Mouse (Mus musculus): ENCODE data around the gene Glmn. TPM values are rescaled to one million over a fixed set of nuclear protein-coding genes. Genes with fewer than 3 reads are reported as not detected.

Glmn gene
- total and polyA plus RNA-seq, 2 experiments from 2014 or later = 1.8 to 15.2 TPM

DNA sequence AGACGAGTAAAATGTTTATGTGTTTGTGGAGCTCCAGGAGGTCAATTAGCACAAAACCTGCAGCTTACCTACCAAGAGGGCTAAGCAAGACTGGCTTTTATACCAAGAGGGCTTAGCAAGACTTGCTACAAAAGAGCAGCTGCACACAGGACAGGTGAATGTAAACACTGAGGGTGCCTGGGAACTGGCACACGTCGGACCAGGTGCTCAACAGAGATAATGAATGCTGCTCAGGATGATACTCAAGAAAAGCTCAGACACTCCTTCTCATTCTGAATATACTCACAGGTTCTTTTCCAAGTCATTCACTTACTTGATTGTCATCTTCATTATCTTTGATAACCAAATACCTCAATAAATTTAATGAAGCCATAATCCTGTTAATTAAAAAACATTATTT is 40.7 kb downstream of the Glmn start:
- ATAC-seq (ENCODE audit: insufficient read depth, low read depth) = no peak
- 83% methylated on average over 3 of the region's 3 CpGs for WGBS
- Histone ChIP-seq H3K36me3 (replicated peaks; ENCODE audit: control insufficient read depth, insufficient read depth, low read length) (peaks cover 47% of the 10 kb centered on the region), H3K4me1 (ENCODE audit: control insufficient read depth, insufficient read depth) (no peaks in the 10 kb centered on the region), H3K9ac (replicated peaks; ENCODE audit: low read depth, low read length) (no peak overlapping the region), H3K27ac (ENCODE audit: low read depth) (no peak overlapping the region), H3K27me3 (ENCODE audit: control insufficient read depth, insufficient read depth, low read length) (no peaks in the 10 kb centered on the region), H3K9me3 (replicated peaks; ENCODE audit: control insufficient read depth, low read length) (no peaks in the 10 kb centered on the region), H3K4me3 (ENCODE audit: low read depth, low read length) (no peak overlapping the region), H3K4me2 (ENCODE audit: low read depth, low read length) (no peak overlapping the region)
- TF ChIP-seq CTCF (IDR thresholded peaks at IDR 0.05; ENCODE audit: low read depth) (no peak), EP300 (IDR thresholded peaks at IDR 0.05; ENCODE audit: low read depth) (no peak)
- no peak for DNase-seq (ENCODE audit: low spot score)

- DNase-seq (ENCODE audit: low spot score) = no peak
- Histone ChIP-seq H3K36me3 (replicated peaks; ENCODE audit: control insufficient read depth, insufficient read depth, low read length) (peaks cover 35% of the 10 kb centered on the region), H3K9me3 (replicated peaks; ENCODE audit: control insufficient read depth, low read length) (no peaks in the 10 kb centered on the region), H3K4me1 (ENCODE audit: control insufficient read depth, insufficient read depth) (no peaks in the 10 kb centered on the region), H3K4me3 (ENCODE audit: low read depth, low read length) (no peak overlapping the region), H3K9ac (replicated peaks; ENCODE audit: low read depth, low read length) (no peak overlapping the region), H3K27ac (ENCODE audit: low read depth) (no peak overlapping the region), H3K4me2 (ENCODE audit: low read depth, low read length) (no peak overlapping the region), H3K27me3 (ENCODE audit: control insufficient read depth, insufficient read depth, low read length) (no peaks in the 10 kb centered on the region)
- TF ChIP-seq EP300 (IDR thresholded peaks at IDR 0.05; ENCODE audit: low read depth) = no peak
- TF ChIP-seq CTCF (IDR thresholded peaks at IDR 0.05; ENCODE audit: low read depth) = no peak
- no peak for ATAC-seq (ENCODE audit: insufficient read depth, low read depth)
- 87% methylated on average over 5 of the region's 5 CpGs for WGBS
Observed at GRCm38 (mm10) chr5:107554336-107554735, 43.4 kb downstream of the Glmn start.

DNA sequence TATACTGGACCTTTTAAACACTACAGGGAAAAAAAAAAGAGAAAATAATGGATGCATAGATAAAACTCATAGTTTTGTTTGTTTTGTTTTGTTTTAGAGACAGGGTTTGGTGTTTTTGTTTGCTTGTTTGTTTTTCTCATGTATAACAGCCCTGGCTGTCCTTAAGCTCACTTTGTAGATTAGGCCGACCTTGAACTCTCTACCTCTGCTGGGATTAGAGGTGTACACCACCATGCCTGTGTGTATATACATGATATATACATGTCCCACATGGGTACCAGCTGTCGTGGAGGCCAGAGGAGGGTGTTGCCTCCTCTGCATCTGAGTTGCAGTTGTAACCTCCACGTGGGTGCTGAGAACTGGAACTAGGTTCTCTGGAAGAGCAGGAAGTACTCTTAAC is 49.2 kb downstream of the Glmn start:
- no peak for TF ChIP-seq EP300 (IDR thresholded peaks at IDR 0.05; ENCODE audit: low read depth)
- no peak for TF ChIP-seq CTCF (IDR thresholded peaks at IDR 0.05; ENCODE audit: low read depth)
- no peak overlapping the region for H3K4me2 ChIP-seq (ENCODE audit: low read depth, low read length)
- H3K36me3 ChIP-seq (replicated peaks; ENCODE audit: control insufficient read depth, insufficient read depth, low read length) = peaks cover 8% of the 10 kb centered on the region; the same call in 1 of the 2 replicates
- DNase-seq (ENCODE audit: low spot score) (no peak), ATAC-seq (ENCODE audit: insufficient read depth, low read depth) (no peak)
- no peak overlapping the region for H3K4me3 ChIP-seq (ENCODE audit: low read depth, low read length)
- H3K9ac ChIP-seq (replicated peaks; ENCODE audit: low read depth, low read length) = no peak overlapping the region
- no peak overlapping the region for H3K27ac ChIP-seq (ENCODE audit: low read depth)
- H3K9me3 ChIP-seq (replicated peaks; ENCODE audit: control insufficient read depth, low read length) = no peaks in the 10 kb centered on the region
- H3K27me3 ChIP-seq (ENCODE audit: control insufficient read depth, insufficient read depth, low read length) = no peaks in the 10 kb centered on the region
- 85% methylated on average over 3 of the region's 3 CpGs for WGBS
- no peaks in the 10 kb centered on the region for H3K4me1 ChIP-seq (ENCODE audit: control insufficient read depth, insufficient read depth)

- no peaks in the 10 kb centered on the region for H3K27me3 ChIP-seq (ENCODE audit: control insufficient read depth, insufficient read depth, low read length)
- H3K9ac ChIP-seq (replicated peaks; ENCODE audit: low read depth, low read length) = no peak overlapping the region
- TF ChIP-seq EP300 (IDR thresholded peaks at IDR 0.05; ENCODE audit: low read depth) (no peak), CTCF (IDR thresholded peaks at IDR 0.05; ENCODE audit: low read depth) (no peak)
- 67% methylated on average over 3 of the region's 3 CpGs for WGBS
- no peak overlapping the region for H3K4me2 ChIP-seq (ENCODE audit: low read depth, low read length)
- H3K36me3 ChIP-seq (replicated peaks; ENCODE audit: control insufficient read depth, insufficient read depth, low read length) = peaks cover 8% of the 10 kb centered on the region; the same call in 1 of the 2 replicates
- H3K27ac ChIP-seq (ENCODE audit: low read depth) = no peak overlapping the region
- DNase-seq (ENCODE audit: low spot score) (no peak), ATAC-seq (ENCODE audit: insufficient read depth, low read depth) (no peak)
- H3K4me1 ChIP-seq (ENCODE audit: control insufficient read depth, insufficient read depth) = no peaks in the 10 kb centered on the region
- no peak overlapping the region for H3K4me3 ChIP-seq (ENCODE audit: low read depth, low read length)
- no peaks in the 10 kb centered on the region for H3K9me3 ChIP-seq (replicated peaks; ENCODE audit: control insufficient read depth, low read length)
Observed at GRCm38 (mm10) chr5:107547955-107548354, 49.7 kb downstream of the Glmn start.

DNA sequence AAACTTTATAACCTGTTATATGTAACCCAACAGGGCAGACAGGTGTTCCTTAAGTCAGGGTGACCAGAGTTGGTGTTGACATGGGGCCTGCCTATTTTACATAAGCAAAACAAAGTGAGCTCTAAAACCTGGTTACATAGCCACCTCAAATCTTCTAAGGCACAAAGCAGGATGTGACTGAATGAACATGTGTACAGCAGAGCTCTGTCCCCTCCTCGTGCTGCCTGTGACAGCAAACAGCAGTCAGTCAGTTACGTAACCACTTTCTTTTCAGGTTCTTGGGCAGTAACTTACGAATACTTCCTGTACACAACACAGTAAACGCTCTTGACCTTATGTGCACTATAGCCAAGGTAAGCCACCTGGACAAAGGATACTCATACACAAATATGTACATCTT is 51.8 kb downstream of the Glmn start:
- Histone ChIP-seq H3K9me3 (replicated peaks; ENCODE audit: control insufficient read depth, low read length) (no peaks in the 10 kb centered on the region), H3K27me3 (ENCODE audit: control insufficient read depth, insufficient read depth, low read length) (no peaks in the 10 kb centered on the region), H3K36me3 (replicated peaks; ENCODE audit: control insufficient read depth, insufficient read depth, low read length) (no peaks in the 10 kb centered on the region), H3K9ac (replicated peaks; ENCODE audit: low read depth, low read length) (no peak overlapping the region), H3K4me2 (ENCODE audit: low read depth, low read length) (no peak overlapping the region), H3K4me3 (ENCODE audit: low read depth, low read length) (no peak overlapping the region), H3K27ac (ENCODE audit: low read depth) (no peak overlapping the region), H3K4me1 (ENCODE audit: control insufficient read depth, insufficient read depth) (no peaks in the 10 kb centered on the region)
- 73% methylated on average over 4 of the region's 4 CpGs for WGBS
- no peak for TF ChIP-seq CTCF (IDR thresholded peaks at IDR 0.05; ENCODE audit: low read depth)
- TF ChIP-seq EP300 (IDR thresholded peaks at IDR 0.05; ENCODE audit: low read depth) = no peak
- DNase-seq (ENCODE audit: low spot score) = no peak
- ATAC-seq (ENCODE audit: insufficient read depth, low read depth) = no peak

DNA sequence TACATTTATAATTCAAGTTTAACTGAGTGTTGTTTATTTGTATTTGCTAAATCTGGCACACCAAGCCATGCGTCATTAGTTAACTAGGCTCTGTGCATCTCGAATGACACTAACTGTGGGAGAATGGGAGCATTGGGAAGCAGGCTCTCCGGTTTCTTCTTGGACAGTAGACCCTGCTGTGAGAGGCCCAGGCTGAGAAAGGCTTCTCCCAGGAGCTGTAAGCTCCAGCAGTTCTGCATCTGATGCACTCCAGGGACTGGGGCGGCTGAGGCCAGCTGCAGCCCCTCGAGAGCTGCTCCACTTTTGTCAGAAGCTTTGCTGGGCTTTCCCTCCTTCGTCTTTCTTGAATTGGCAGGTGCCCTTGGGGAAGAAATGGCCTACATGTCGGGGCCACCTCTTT is 56.0 kb downstream of the Glmn start:
- Histone ChIP-seq H3K4me3 (ENCODE audit: low read depth, low read length) (no peak overlapping the region), H3K27ac (ENCODE audit: low read depth) (no peak overlapping the region), H3K4me2 (ENCODE audit: low read depth, low read length) (no peak overlapping the region), H3K9me3 (replicated peaks; ENCODE audit: control insufficient read depth, low read length) (no peaks in the 10 kb centered on the region), H3K36me3 (replicated peaks; ENCODE audit: control insufficient read depth, insufficient read depth, low read length) (no peaks in the 10 kb centered on the region), H3K9ac (replicated peaks; ENCODE audit: low read depth, low read length) (no peak overlapping the region), H3K4me1 (ENCODE audit: control insufficient read depth, insufficient read depth) (no peaks in the 10 kb centered on the region), H3K27me3 (ENCODE audit: control insufficient read depth, insufficient read depth, low read length) (no peaks in the 10 kb centered on the region)
- TF ChIP-seq EP300 (IDR thresholded peaks at IDR 0.05; ENCODE audit: low read depth) (no peak), CTCF (IDR thresholded peaks at IDR 0.05; ENCODE audit: low read depth) (no peak)
- DNase-seq (ENCODE audit: low spot score) (no peak), ATAC-seq (ENCODE audit: insufficient read depth, low read depth) (no peak)
- 52% methylated on average over 7 of the region's 7 CpGs for WGBS

All from heart, postnatal 0 days (tissue).